Mouse (Mus musculus): ENCODE measurements at regions not wholly inside any gene's neighbourhood (a gene's known extent, or its start where the extent isn't known, plus 50 kb on each side); places are given as distances from the start of the nearest gene placed in this dataset.

DNA sequence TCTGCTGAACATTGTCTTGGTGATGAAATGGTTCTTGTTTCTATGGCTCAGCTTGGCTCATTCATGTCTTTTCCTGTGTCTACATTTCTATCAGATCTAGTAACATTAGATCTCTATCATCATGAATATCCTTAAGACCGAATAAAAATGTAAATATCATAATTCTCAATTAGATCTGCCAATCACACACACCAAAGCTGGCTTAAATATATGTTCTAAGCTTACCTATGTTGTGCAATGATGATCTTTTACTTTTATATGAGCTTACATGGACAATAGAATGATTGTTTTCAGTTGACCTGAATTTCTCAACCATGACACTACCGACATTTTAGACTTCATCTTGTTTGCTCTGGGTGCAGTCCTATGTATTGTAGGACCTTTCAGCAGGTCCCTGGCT is 440.4 kb downstream of the Fam198b start:
- TF ChIP-seq CTCF (IDR thresholded peaks at IDR 0.05; ENCODE audit: low read depth) (no peak), EP300 (IDR thresholded peaks at IDR 0.05; ENCODE audit: low read depth) (no peak)

Data from heart, postnatal 0 days (tissue).